16 mouse cellular contexts compared by ENCODE assay signal in the genomic region with DNA sequence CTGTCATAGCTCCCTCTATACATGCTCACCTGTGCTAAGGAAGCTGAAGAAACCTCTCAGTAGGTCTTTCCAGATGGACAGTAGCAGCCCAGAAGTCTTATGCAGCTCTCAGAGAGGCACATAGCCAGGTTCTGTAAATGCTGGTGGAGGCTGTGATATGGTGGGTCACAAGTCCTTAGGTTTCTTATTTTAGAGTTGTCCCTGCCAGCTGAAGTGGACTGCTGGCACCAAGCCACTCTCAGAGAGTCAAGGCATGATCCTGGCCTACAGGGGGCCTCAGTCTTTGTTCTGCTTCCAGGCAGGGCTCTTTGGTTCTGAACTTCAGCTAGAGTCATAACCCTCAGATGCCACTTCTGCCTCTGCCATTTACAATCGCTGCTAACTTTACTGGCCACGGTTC. TPM values are rescaled to one million over a fixed set of nuclear protein-coding genes. Genes with fewer than 3 reads are reported as not detected.
"Had no signal": no experiment of that assay in that cellular context is flagged by ENCODE, and none has a peak within 500 bp of the region (broad histone marks: within the 10 kb centered on the region; RNA-seq: fewer than 3 reads in every experiment).

No protein-coding gene starts in this region.

- H3K27me3 ChIP-seq: limb, embryonic 12.5 days; liver, embryonic 13.5 days; lung, embryonic 15.5 days; megakaryocyte, embryonic 14.5 days; midbrain, embryonic 15.5 days; neural tube, embryonic 12.5 days had no signal

- DNase-seq: kidney, postnatal 36 days; layer of hippocampus, adult 9-11 months; liver; liver, embryonic 13.5 days; liver, postnatal 0 days; thymus, adult 18-20 months; thymus, postnatal 14 days had no signal

- H3K9me3 ChIP-seq: limb, embryonic 12.5 days; liver, embryonic 13.5 days; lung, embryonic 15.5 days; megakaryocyte, embryonic 14.5 days; midbrain, embryonic 15.5 days; neural tube, embryonic 12.5 days had no signal

- H3K27ac ChIP-seq: limb, embryonic 12.5 days; liver, embryonic 13.5 days; lung, embryonic 15.5 days; macrophage; midbrain, embryonic 15.5 days; neural tube, embryonic 12.5 days had no signal

- ATAC-seq: liver, postnatal 0 days; midbrain, embryonic 15.5 days had no signal

- H3K4me1 ChIP-seq: liver, embryonic 13.5 days; megakaryocyte, embryonic 14.5 days; midbrain, embryonic 15.5 days; neural tube, embryonic 12.5 days had no signal

- H3K4me2 ChIP-seq: limb, embryonic 12.5 days; liver, embryonic 13.5 days; lung, embryonic 15.5 days; midbrain, embryonic 11.5 days; midbrain, embryonic 15.5 days; neural tube, embryonic 12.5 days had no signal

- H3K4me3 ChIP-seq: limb, embryonic 12.5 days; liver, embryonic 13.5 days; lung, embryonic 15.5 days; megakaryocyte, embryonic 14.5 days; midbrain, embryonic 15.5 days; neural tube, embryonic 12.5 days had no signal

- H3K9ac ChIP-seq: limb, embryonic 12.5 days; liver, embryonic 13.5 days; liver, postnatal 0 days; lung, embryonic 15.5 days; midbrain, embryonic 15.5 days; neural tube, embryonic 12.5 days had no signal

- H3K36me3 ChIP-seq: limb, embryonic 12.5 days; liver, embryonic 13.5 days; lung, embryonic 15.5 days; midbrain, embryonic 15.5 days; neural tube, embryonic 12.5 days had no signal

RNA-seq across cellular contexts. Expression of a gene that starts 11.1 kb away (rescaled TPM):
- total RNA-seq: monocyte, adult 5-6 weeks; neutrophil, adult 5-6 weeks had no signal
- polyA plus RNA-seq: macrophage had no signal
